Mouse (Mus musculus) erythroid progenitor cell, adult 5-6 weeks (primary cell): Measurements from ENCODE around the gene 1110051M20Rik. TPM values are rescaled to one million over a fixed set of nuclear protein-coding genes. Genes with fewer than 3 reads are reported as not detected.
A peak's percentile ranks its signal among the peaks of the same experiment; 100 is the strongest.

Source experiments
- ATAC-seq: replicated peaks from 2 replicates; pipeline ENCODE4 v1.8.0; 2016; ENCODE audit warnings: moderate number of reproducible peaks, mild to moderate bottlenecking, moderate TSS enrichment, inconsistent platforms; ENCODE audit not compliant: poor library complexity, low FRiP score, severe bottlenecking
- total RNA-seq, 2 experiments: library from RNA; stranded (forward) in 1 of 2; stranded (reverse) in 1 of 2; fragments of 150-400 nt in 1 of 2; fragments of 186-747, 209-891 nt in 1 of 2; gene quantifications; 2 replicates each; pipeline versions ENCODE4 v1.2.3 to v1.2.4; 2015 to 2017; ENCODE audit warnings: low replicate concordance in 2 of 2

The 1110051M20Rik gene
- total RNA-seq, 2 experiments from 2014 or later, result 1.2 to 3.8 TPM

- no peak for ATAC-seq
Observed at GRCm38 (mm10) chr2:91281366-91281765, 163.1 kb downstream of the 1110051M20Rik start.

- ATAC-seq, result no peak
Observed at GRCm38 (mm10) chr2:91279372-91279755, 165.1 kb downstream of the 1110051M20Rik start.

GRCm38 (mm10) chr2:91278749-91279371 lies 165.6 kb downstream of the 1110051M20Rik start:
- no peak for ATAC-seq

- ATAC-seq, result no peak
Observed at GRCm38 (mm10) chr2:91269687-91270133, 174.8 kb downstream of the 1110051M20Rik start.

- no peak for ATAC-seq
Observed at GRCm38 (mm10) chr2:91268706-91269105, 175.8 kb downstream of the 1110051M20Rik start.

- no peak for ATAC-seq
Observed at GRCm38 (mm10) chr2:91268042-91268441, 176.5 kb downstream of the 1110051M20Rik start.

GRCm38 (mm10) chr2:91264711-91265681 lies 179.5 kb downstream of the 1110051M20Rik start, which contains the start of gene Arfgap2:
Gene Arfgap2 (plus strand): TSS chr2:91264974.
- peak; percentile 95 for ATAC-seq

GRCm38 (mm10) chr2:91263692-91264660 lies 180.5 kb downstream of the 1110051M20Rik start:
- ATAC-seq, result no peak

- no peak for ATAC-seq
Observed at GRCm38 (mm10) chr2:91259493-91259892, 185.0 kb downstream of the 1110051M20Rik start.

- no peak for ATAC-seq
Observed at GRCm38 (mm10) chr2:91258830-91259229, 185.7 kb downstream of the 1110051M20Rik start.

- no peak for ATAC-seq
Observed at GRCm38 (mm10) chr2:91258054-91258453, 186.4 kb downstream of the 1110051M20Rik start.

GRCm38 (mm10) chr2:91257126-91257980 lies 187.2 kb downstream of the 1110051M20Rik start:
- ATAC-seq, result no peak

- no peak for ATAC-seq
Observed at GRCm38 (mm10) chr2:91256256-91257125, 188.0 kb downstream of the 1110051M20Rik start.

GRCm38 (mm10) chr2:91255661-91256150 lies 188.8 kb downstream of the 1110051M20Rik start, which contains the start of gene Pacsin3:
Gene Pacsin3 (plus strand): TSS chr2:91255954.
- no peak for ATAC-seq

- ATAC-seq, result no peak
Observed at GRCm38 (mm10) chr2:91254725-91255380, 189.7 kb downstream of the 1110051M20Rik start.

- no peak for ATAC-seq
Observed at GRCm38 (mm10) chr2:91252512-91252911, 192.0 kb downstream of the 1110051M20Rik start.

GRCm38 (mm10) chr2:91252001-91252400 lies 192.5 kb downstream of the 1110051M20Rik start:
- ATAC-seq, result no peak
